Mouse (Mus musculus): ENCODE results near the gene Dusp1. TPM values are rescaled to one million over a fixed set of nuclear protein-coding genes. Genes with fewer than 3 reads are reported as not detected.

Gene Dusp1
- polyA plus RNA-seq, 1 experiment from 2014 or later = 18.9 TPM

DNA sequence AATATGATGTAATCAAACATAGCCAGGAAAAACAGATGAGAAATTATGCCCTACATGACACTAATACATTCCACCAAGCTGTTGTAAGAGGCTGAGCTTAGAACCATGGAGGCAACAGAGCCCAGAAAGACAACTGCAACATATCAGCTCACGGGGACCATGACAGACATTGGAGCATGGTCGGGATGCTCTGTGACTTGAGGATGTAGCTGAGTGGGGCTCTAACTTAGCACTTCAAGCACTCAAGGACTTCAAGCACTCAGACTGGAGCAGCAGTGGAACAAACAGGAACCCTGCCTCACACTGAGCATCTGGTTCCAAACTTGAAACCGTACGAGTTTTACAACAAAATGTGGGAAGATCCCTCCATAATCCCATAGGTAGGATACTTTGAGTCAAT, 46.3 kb downstream of the Dusp1 start:
- Histone ChIP-seq H3K9me3 (ENCODE audit: control insufficient read depth) (no peaks in the 10 kb centered on the region), H3K4me2 (replicated peaks; ENCODE audit: low read depth) (no peak overlapping the region), H3K27me3 (replicated peaks; ENCODE audit: control insufficient read depth, insufficient read depth, low read length) (no peaks in the 10 kb centered on the region), H3K36me3 (ENCODE audit: control insufficient read depth, insufficient read depth) (no peaks in the 10 kb centered on the region), H3K27ac (ENCODE audit: low read depth, low read length) (no peak overlapping the region), H3K4me3 (ENCODE audit: low read depth, low read length) (no peak overlapping the region), H3K4me1 (replicated peaks; ENCODE audit: control insufficient read depth, insufficient read depth, low read length) (0 out of 2 replicates have a peak, but pooled peaks cover 3% of the 10 kb centered on the region), H3K9ac (ENCODE audit: low read depth, low read length) (no peak overlapping the region)
- TF ChIP-seq CTCF (IDR thresholded peaks at IDR 0.05; ENCODE audit: low read depth) = no peak
- 73% methylated on average over 4 of the region's 4 CpGs for WGBS
- no peak for ATAC-seq

DNA sequence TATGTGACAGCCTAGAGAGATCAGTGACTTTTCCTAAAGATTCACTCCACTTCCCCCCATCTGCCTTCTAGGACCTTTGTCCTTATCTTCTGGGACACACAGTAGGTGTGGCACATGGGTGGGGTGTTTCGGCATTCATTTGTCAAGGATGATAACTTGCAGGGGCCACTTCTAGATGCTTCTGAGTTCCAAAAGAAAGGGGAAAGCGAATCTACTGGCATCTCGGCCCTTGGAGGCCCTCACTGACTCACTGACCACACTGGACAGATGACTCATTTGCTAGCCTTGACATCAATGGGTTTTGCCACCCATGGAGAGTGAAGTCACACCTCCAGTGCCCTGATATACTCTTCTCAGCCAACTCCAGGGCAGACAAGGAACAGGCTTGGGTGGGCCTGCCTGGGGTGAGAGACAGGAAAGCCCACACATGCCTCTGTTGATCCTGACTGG, 47.3 kb downstream of the Dusp1 start:
- Histone ChIP-seq H3K36me3 (ENCODE audit: control insufficient read depth, insufficient read depth) (no peaks in the 10 kb centered on the region), H3K4me2 (replicated peaks; ENCODE audit: low read depth) (no peak overlapping the region), H3K9ac (ENCODE audit: low read depth, low read length) (no peak overlapping the region), H3K4me1 (replicated peaks; ENCODE audit: control insufficient read depth, insufficient read depth, low read length) (0 out of 2 replicates have a peak, but pooled peaks cover 3% of the 10 kb centered on the region), H3K27me3 (replicated peaks; ENCODE audit: control insufficient read depth, insufficient read depth, low read length) (no peaks in the 10 kb centered on the region), H3K9me3 (ENCODE audit: control insufficient read depth) (no peaks in the 10 kb centered on the region), H3K4me3 (ENCODE audit: low read depth, low read length) (no peak overlapping the region), H3K27ac (ENCODE audit: low read depth, low read length) (no peak overlapping the region)
- no peak for ATAC-seq
- WGBS = 62% methylated on average over 3 of the region's 3 CpGs
- TF ChIP-seq CTCF (IDR thresholded peaks at IDR 0.05; ENCODE audit: low read depth) = no peak

DNA sequence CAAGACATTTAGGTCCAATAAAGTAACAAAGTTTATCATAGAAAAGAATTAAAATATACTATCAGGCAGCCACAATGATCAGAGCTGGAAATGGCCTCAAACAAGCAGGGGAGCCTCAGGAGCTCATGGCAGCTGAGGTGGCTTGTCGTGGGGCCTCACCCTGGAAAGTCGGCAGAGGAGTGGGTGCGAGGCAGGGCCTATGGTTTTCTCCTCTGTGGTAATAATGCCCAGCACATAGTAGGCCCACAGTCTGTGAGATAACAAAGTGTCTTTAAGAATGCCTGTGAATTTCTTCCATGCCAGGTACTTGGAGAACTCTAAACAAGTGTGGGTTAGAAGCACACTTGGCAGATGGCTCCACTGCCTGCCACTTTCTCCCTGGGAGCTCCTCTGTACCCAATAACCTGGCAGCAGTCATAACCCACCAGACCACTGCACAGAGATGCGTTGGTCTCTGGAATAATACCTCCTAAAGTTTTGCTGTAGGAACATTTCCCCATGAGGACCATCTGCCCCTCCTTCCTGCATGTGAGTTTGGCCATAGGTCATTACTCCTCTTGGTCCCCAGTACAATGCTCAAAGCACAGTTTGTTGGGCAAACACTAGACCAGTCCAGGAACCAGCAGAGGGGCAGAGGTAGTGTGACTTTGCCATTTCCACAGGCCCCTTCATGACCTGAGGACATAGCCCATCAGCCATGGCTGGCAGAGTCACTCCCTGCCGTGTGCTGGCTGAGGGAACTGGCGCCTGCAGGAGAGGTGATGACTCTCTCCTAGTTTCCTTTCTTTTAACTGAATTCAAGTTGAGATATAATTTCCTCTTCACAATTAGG, 48.3 kb downstream of the Dusp1 start:
- H3K36me3 ChIP-seq (ENCODE audit: control insufficient read depth, insufficient read depth) = no peaks in the 10 kb centered on the region
- WGBS = 82% methylated on average over 6 of the region's 6 CpGs
- H3K27me3 ChIP-seq (replicated peaks; ENCODE audit: control insufficient read depth, insufficient read depth, low read length) = no peaks in the 10 kb centered on the region
- H3K9me3 ChIP-seq (ENCODE audit: control insufficient read depth) = no peaks in the 10 kb centered on the region
- ATAC-seq = no peak
- H3K4me3 ChIP-seq (ENCODE audit: low read depth, low read length) = no peak overlapping the region
- H3K4me2 ChIP-seq (replicated peaks; ENCODE audit: low read depth) = no peak overlapping the region
- H3K4me1 ChIP-seq (replicated peaks; ENCODE audit: control insufficient read depth, insufficient read depth, low read length) = 0 out of 2 replicates have a peak, but pooled peaks cover 3% of the 10 kb centered on the region
- H3K9ac ChIP-seq (ENCODE audit: low read depth, low read length) = no peak overlapping the region
- TF ChIP-seq CTCF (IDR thresholded peaks at IDR 0.05; ENCODE audit: low read depth) = no peak
- H3K27ac ChIP-seq (ENCODE audit: low read depth, low read length) = no peak overlapping the region

DNA sequence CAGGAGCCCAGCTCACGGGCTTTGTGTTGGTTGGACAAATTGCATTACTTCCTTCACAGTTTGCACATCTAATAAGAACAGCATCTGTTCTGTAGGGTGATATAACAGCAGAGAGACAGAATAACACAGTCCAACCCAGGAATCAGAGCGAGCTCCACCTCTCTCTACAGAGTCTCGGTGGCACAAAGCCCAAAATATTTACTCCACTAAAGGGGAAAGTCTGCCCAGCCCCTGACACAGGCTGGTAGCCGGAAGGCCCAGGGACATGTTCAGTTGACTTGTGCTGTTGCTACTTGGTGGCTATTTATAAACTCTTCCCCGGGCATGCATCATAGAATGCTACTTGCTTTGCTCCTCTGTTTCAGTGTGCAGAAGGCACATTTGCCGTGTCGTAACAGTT, 49.0 kb downstream of the Dusp1 start:
- H3K27me3 ChIP-seq (replicated peaks; ENCODE audit: control insufficient read depth, insufficient read depth, low read length) = no peaks in the 10 kb centered on the region
- no peaks in the 10 kb centered on the region for H3K36me3 ChIP-seq (ENCODE audit: control insufficient read depth, insufficient read depth)
- H3K9ac ChIP-seq (ENCODE audit: low read depth, low read length) = no peak overlapping the region
- no peak overlapping the region for H3K4me3 ChIP-seq (ENCODE audit: low read depth, low read length)
- TF ChIP-seq CTCF (IDR thresholded peaks at IDR 0.05; ENCODE audit: low read depth) = no peak
- 62% methylated on average over 7 of the region's 7 CpGs for WGBS
- H3K4me1 ChIP-seq (replicated peaks; ENCODE audit: control insufficient read depth, insufficient read depth, low read length) = 0 out of 2 replicates have a peak, but pooled peaks cover 3% of the 10 kb centered on the region
- no peak for ATAC-seq
- H3K9me3 ChIP-seq (ENCODE audit: control insufficient read depth) = no peaks in the 10 kb centered on the region
- H3K27ac ChIP-seq (ENCODE audit: low read depth, low read length) = no peak overlapping the region
- no peak overlapping the region for H3K4me2 ChIP-seq (replicated peaks; ENCODE audit: low read depth)

DNA sequence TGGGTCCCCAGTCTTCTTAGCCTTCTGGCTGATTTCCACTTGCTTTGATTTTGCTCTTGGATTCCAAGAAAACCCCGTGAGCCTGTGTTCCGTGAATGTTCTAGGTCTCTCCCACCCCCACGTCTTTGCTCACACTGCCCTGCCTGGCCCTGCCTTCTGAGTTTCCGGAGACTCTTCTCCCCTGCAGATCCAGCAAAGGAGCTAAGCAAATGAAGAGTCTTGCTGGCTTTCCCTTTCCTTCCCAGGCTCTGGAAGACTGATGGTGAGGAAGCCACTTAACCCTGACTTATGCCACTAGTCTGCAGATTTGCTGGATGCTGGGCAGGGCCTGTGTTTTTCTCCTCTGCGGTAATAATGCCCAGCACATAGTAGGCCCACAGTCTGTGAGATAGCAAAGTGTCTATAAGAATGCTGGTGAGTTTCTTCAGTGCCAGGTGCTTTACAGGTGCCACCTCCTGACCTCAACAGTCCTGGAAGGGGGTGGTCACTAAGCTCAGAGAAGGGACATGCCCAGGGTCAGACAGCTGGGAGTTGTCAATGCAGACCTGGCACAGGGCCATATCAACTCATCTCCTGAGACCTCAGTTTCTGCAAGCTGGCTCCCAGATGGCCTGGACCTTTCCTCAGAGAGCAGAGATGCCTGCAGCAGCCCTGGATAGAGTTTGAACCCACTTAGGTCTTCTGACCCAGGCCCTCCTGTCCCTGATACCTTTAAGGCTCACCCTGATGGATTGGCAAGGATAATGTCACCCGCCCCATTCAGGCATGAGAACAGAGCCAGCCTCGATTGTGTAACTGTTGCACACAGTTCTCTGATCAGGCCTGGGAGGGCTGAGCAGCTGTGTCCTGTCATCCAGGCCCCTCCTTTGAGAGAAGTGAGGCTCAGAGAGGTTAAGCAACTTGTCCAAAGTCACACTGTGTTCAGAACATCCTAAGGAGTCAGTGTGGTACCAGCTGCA, 49.8 kb downstream of the Dusp1 start:
- 54% methylated on average over 7 of the region's 7 CpGs for WGBS
- Histone ChIP-seq H3K9me3 (ENCODE audit: control insufficient read depth) (no peaks in the 10 kb centered on the region), H3K4me2 (replicated peaks; ENCODE audit: low read depth) (no peak overlapping the region), H3K36me3 (ENCODE audit: control insufficient read depth, insufficient read depth) (no peaks in the 10 kb centered on the region), H3K4me1 (replicated peaks; ENCODE audit: control insufficient read depth, insufficient read depth, low read length) (0 out of 2 replicates have a peak, but pooled peaks cover 3% of the 10 kb centered on the region), H3K27ac (ENCODE audit: low read depth, low read length) (no peak overlapping the region), H3K27me3 (replicated peaks; ENCODE audit: control insufficient read depth, insufficient read depth, low read length) (no peaks in the 10 kb centered on the region), H3K4me3 (ENCODE audit: low read depth, low read length) (no peak overlapping the region), H3K9ac (ENCODE audit: low read depth, low read length) (no peak overlapping the region)
- no peak for ATAC-seq
- no peak for TF ChIP-seq CTCF (IDR thresholded peaks at IDR 0.05; ENCODE audit: low read depth)

DNA sequence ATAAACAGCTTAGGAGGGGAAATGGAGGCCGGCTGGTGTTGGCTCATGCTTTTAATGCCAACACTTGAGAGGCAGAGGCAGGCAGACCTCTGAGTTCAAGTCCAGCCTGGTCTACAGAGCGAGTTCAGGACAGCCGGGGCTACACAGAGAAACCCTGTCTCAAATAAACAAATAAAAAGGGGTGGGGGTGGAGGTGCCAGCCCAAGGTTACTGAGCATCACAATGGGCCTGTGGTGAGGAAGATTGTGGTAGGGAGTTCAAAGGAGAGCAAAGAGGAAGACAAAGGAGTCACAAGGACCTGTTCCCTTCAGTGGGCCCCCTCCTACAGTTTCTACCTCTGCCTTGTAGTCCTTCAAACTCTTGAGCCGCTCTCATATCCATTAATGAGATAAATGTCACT, 50.7 kb downstream of the Dusp1 start:
- ATAC-seq = no peak
- Histone ChIP-seq H3K4me1 (replicated peaks; ENCODE audit: control insufficient read depth, insufficient read depth, low read length) (0 out of 2 replicates have a peak, but pooled peaks cover 3% of the 10 kb centered on the region), H3K36me3 (ENCODE audit: control insufficient read depth, insufficient read depth) (no peaks in the 10 kb centered on the region), H3K9me3 (ENCODE audit: control insufficient read depth) (no peaks in the 10 kb centered on the region), H3K9ac (ENCODE audit: low read depth, low read length) (no peak overlapping the region), H3K4me3 (ENCODE audit: low read depth, low read length) (no peak overlapping the region), H3K27me3 (replicated peaks; ENCODE audit: control insufficient read depth, insufficient read depth, low read length) (no peaks in the 10 kb centered on the region), H3K4me2 (replicated peaks; ENCODE audit: low read depth) (no peak overlapping the region), H3K27ac (ENCODE audit: low read depth, low read length) (no peak overlapping the region)
- WGBS = 74% methylated on average over 4 of the region's 4 CpGs
- TF ChIP-seq CTCF (IDR thresholded peaks at IDR 0.05; ENCODE audit: low read depth) = no peak
